Mouse (Mus musculus) thymus, adult 2 months (tissue): ENCODE data around the gene Rnf115.

Source experiments
- CTCF ChIP-seq: fragments of 200-500 bp; IDR thresholded peaks from 2 replicates; pipeline ENCODE4 v1.5.1; 2012; ENCODE audit warnings: mild to moderate bottlenecking, control low read depth, low read length, moderate library complexity, borderline replicate concordance; ENCODE audit not compliant: control insufficient read depth, poor library complexity, insufficient read depth; ENCODE audit errors: extremely low read depth
- POLR2A ChIP-seq: fragments of 200-500 bp; IDR thresholded peaks from 2 replicates; pipeline ENCODE4 v1.6.1; 2012; ENCODE audit warnings: mild to moderate bottlenecking, low read length, control low read depth, moderate library complexity; ENCODE audit not compliant: control insufficient read depth, poor library complexity, insufficient read depth; ENCODE audit errors: extremely low read depth

DNA sequence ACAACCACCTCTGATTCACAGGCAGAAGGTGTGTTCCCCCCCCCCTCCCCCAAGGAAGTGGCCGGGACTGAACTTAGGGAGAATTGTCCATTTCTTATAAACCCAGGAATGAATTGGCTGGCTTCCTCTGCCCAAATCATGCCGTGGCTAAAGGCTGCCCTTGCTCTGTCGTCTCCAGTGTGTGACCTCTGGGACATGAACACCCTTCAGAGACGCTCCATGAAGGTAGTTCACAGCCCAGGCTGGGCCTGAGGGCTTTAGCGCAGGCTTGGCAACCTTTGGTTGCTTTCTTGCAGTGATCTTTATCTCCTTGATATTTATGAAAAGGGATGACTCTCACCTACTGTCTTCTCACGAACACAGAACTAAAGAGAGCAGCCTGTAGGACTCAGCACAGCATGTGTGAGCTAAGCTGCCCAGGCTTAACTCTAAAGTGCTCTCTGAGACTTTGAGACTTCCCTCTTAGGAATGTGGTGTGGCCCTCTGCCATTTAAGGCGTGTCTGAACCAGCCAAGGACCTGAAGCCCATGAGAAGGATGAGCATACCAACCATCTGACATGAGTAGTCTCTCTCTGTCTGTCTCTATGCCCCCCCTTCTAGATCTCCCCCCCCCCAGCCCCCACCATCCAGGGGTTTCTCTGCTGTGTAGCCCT is 86.3 kb downstream of the Rnf115 start:
- TF ChIP-seq CTCF: no peak
- TF ChIP-seq POLR2A: no peak
